Mouse (Mus musculus) ES-E14 (cell line): ENCODE results near the gene Sf3a2.

Source experiments
- CHD2 ChIP-seq: IDR thresholded peaks from 2 replicates; pipeline ENCODE4 v1.6.1; 2014; ENCODE audit warnings: mild to moderate bottlenecking, low read depth, low read length, inconsistent platforms
- ZC3H11A ChIP-seq: IDR thresholded peaks from 2 replicates; pipeline ENCODE4 v1.6.1; 2012; ENCODE audit warnings: low read depth, mild to moderate bottlenecking, inconsistent platforms, low read length, borderline replicate concordance
- ZNF384 ChIP-seq: IDR thresholded peaks from 2 replicates; pipeline ENCODE4 v1.6.1; 2012; ENCODE audit warnings: low read depth, low read length, inconsistent platforms

- TF ChIP-seq ZC3H11A (no peak), ZNF384 (no peak), CHD2 (no peak)
Measured at GRCm38 (mm10) chr10:80808985-80809632, 11.1 kb downstream of the Sf3a2 start.
